Mouse (Mus musculus): ENCODE results near the gene Pappa. TPM values are rescaled to one million over a fixed set of nuclear protein-coding genes. Genes with fewer than 3 reads are reported as not detected.

Gene Pappa
- polyA plus RNA-seq, 1 experiment from 2014 or later, result 2.9 TPM

DNA sequence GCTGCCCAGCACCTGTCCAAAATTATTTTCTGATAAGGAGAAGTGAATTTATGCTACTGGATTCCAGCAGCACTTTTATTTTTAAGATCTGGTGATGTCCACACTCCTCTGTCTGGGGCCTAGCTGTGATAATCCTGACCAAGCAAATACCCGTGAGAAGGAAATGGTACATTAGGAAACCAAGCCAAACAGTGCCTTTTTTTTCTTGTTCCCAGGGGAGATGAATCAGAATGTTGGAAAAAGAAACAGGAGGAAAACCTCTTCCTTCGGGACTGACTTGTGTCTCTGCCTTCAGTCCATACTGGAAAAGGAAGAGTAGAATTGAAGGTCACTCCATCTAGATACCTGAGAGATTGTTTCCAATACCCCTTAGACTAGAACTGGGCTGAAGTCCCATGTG lies 63.3 kb downstream of the Pappa start:
- no peak for DNase-seq (ENCODE audit: low spot score)
- H3K27ac ChIP-seq (replicated peaks), result no peak overlapping the region
- WGBS, result 81% methylated on average over 2 of the region's 2 CpGs
- H3K27me3 ChIP-seq (ENCODE audit: low read depth, poor library complexity, severe bottlenecking), result no peaks in the 10 kb centered on the region
- H3K4me3 ChIP-seq, result no peak overlapping the region
- peaks cover 21% of the 10 kb centered on the region; the same call in 1 of the 2 replicates for H3K36me3 ChIP-seq
- H3K4me1 ChIP-seq, result peaks cover 10% of the 10 kb centered on the region
- no peaks in the 10 kb centered on the region for H3K9me3 ChIP-seq (replicated peaks)

DNA sequence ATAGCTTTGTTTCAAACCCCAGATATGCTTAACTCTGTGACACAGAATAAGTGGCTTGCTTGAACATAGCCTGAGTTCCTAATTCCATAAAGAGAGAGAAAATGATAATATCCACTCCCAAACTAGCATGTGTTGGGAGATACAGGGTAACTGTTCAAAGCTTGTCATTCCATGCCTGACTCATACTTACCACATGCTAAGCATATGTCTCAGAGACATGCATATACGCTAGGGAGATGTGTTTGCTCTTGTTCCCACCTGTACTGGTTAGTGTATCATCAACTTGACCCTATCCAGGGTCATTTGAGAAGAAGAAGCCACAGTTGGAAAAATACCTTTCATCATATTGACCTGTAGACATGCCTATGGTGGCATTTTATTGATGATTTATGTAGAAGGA lies 63.7 kb downstream of the Pappa start:
- Histone ChIP-seq H3K36me3 (peaks cover 21% of the 10 kb centered on the region; the same call in 1 of the 2 replicates), H3K4me1 (peaks cover 5% of the 10 kb centered on the region), H3K27me3 (ENCODE audit: low read depth, poor library complexity, severe bottlenecking) (no peaks in the 10 kb centered on the region), H3K27ac (replicated peaks) (no peak overlapping the region), H3K9me3 (replicated peaks) (no peaks in the 10 kb centered on the region), H3K4me3 (no peak overlapping the region)
- WGBS, result 93% methylated on average over 1 of the region's 1 CpGs
- DNase-seq (ENCODE audit: low spot score), result no peak

GRCm38 (mm10) chr4:65188921-65189485 lies 65.0 kb downstream of the Pappa start:
- H3K27ac ChIP-seq (replicated peaks), result no peak overlapping the region
- peaks cover 24% of the 10 kb centered on the region; the same call in 1 of the 2 replicates for H3K36me3 ChIP-seq
- H3K27me3 ChIP-seq (ENCODE audit: low read depth, poor library complexity, severe bottlenecking), result no peaks in the 10 kb centered on the region
- no peak for DNase-seq (ENCODE audit: low spot score)
- H3K4me1 ChIP-seq, result no peaks in the 10 kb centered on the region
- WGBS, result 89% methylated on average over 6 of the region's 6 CpGs
- H3K9me3 ChIP-seq (replicated peaks), result no peaks in the 10 kb centered on the region
- H3K4me3 ChIP-seq, result no peak overlapping the region

DNA sequence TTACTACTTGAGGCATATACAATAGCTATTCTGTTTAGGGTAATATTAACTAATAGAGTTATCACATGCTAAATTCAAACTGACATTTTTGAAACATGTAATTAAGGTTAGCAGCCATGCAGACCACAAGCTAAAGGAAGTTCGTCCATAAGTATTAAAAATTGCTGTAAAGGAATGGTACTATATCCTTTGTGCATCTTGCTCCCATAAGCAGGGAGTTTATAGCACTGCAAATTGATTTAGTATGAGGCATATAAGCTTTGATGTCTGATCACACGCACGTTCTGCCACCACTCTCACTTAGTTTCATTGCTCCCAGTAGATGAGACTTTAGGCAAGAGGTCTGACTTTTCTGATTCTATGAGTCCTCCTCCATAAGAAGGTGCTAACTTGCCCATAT lies 68.8 kb downstream of the Pappa start:
- no peaks in the 10 kb centered on the region for H3K27me3 ChIP-seq (ENCODE audit: low read depth, poor library complexity, severe bottlenecking)
- no peak for DNase-seq (ENCODE audit: low spot score)
- no peaks in the 10 kb centered on the region for H3K9me3 ChIP-seq (replicated peaks)
- 96% methylated on average over 3 of the region's 3 CpGs for WGBS
- H3K4me1 ChIP-seq, result no peaks in the 10 kb centered on the region
- no peak overlapping the region for H3K4me3 ChIP-seq
- no peak overlapping the region for H3K27ac ChIP-seq (replicated peaks)
- peaks cover 28% of the 10 kb centered on the region; the same call in 1 of the 2 replicates for H3K36me3 ChIP-seq

- no peak for DNase-seq (ENCODE audit: low spot score)
- Histone ChIP-seq H3K27ac (replicated peaks) (no peak overlapping the region), H3K27me3 (ENCODE audit: low read depth, poor library complexity, severe bottlenecking) (no peaks in the 10 kb centered on the region), H3K36me3 (peaks cover 23% of the 10 kb centered on the region; the same call in 1 of the 2 replicates), H3K9me3 (replicated peaks) (no peaks in the 10 kb centered on the region), H3K4me1 (no peaks in the 10 kb centered on the region), H3K4me3 (no peak overlapping the region)
- WGBS, result 94% methylated on average over 1 of the region's 1 CpGs
These were observed 72.0 kb downstream of the Pappa start for GRCm38 (mm10) chr4:65195971-65196370.

GRCm38 (mm10) chr4:65203666-65204065 lies 79.7 kb downstream of the Pappa start:
- 84% methylated on average over 5 of the region's 5 CpGs for WGBS

GRCm38 (mm10) chr4:65205446-65205845 lies 81.5 kb downstream of the Pappa start:
- H3K27ac ChIP-seq (replicated peaks), result no peak overlapping the region
- peaks cover 22% of the 10 kb centered on the region for H3K36me3 ChIP-seq
- H3K9me3 ChIP-seq (replicated peaks), result no peaks in the 10 kb centered on the region
- no peaks in the 10 kb centered on the region for H3K4me1 ChIP-seq
- no peak overlapping the region for H3K4me3 ChIP-seq
- no peak for DNase-seq (ENCODE audit: low spot score)
- WGBS, result 82% methylated on average over 2 of the region's 2 CpGs
- H3K27me3 ChIP-seq (ENCODE audit: low read depth, poor library complexity, severe bottlenecking), result no peaks in the 10 kb centered on the region

More at GRCm38 (mm10) chr4:65203666-65204065, 79.7 kb downstream of the Pappa start:
- no peak overlapping the region for H3K27ac ChIP-seq (replicated peaks)
- peaks cover 22% of the 10 kb centered on the region for H3K36me3 ChIP-seq
- no peaks in the 10 kb centered on the region for H3K27me3 ChIP-seq (ENCODE audit: low read depth, poor library complexity, severe bottlenecking)
- no peaks in the 10 kb centered on the region for H3K9me3 ChIP-seq (replicated peaks)
- no peak overlapping the region for H3K4me3 ChIP-seq
- no peaks in the 10 kb centered on the region for H3K4me1 ChIP-seq
- DNase-seq (ENCODE audit: low spot score), result no peak

DNA sequence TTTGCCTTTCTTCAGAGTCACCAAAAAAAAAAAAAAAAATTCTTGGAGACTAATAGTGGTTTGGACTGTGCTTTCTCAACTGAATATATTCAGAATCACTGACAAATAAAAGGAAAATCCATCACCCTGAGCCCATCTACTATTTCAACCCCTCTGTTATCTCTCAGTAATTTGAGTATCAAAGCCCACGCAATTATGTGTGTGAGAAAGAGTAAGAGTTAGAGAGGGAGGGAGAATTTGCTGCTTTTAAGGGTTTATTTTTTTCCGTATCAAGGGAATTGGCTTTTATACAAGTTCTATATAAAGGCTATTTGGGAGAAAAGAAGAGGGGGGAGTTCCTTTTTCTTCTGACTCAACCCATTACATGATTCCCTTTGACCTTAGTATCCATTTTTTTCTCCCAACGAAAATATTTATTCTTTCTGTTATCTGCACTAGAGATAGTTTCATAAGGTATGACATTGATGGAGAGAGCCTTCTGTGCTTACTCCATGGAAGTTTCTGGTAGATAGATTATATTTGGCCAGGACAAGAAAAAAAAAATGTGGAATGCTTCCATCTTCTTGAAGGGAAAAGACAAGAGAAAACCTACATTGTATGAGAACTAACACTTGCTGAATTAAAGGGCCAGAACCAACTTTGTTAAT lies 85.5 kb downstream of the Pappa start:
- H3K27me3 ChIP-seq (ENCODE audit: low read depth, poor library complexity, severe bottlenecking), result no peaks in the 10 kb centered on the region
- DNase-seq (ENCODE audit: low spot score), result no peak
- H3K9me3 ChIP-seq (replicated peaks), result no peaks in the 10 kb centered on the region
- H3K4me1 ChIP-seq, result no peaks in the 10 kb centered on the region
- no peak overlapping the region for H3K27ac ChIP-seq (replicated peaks)
- WGBS, result 87% methylated on average over 3 of the region's 3 CpGs
- H3K4me3 ChIP-seq, result no peak overlapping the region
- H3K36me3 ChIP-seq, result peaks cover 21% of the 10 kb centered on the region

DNA sequence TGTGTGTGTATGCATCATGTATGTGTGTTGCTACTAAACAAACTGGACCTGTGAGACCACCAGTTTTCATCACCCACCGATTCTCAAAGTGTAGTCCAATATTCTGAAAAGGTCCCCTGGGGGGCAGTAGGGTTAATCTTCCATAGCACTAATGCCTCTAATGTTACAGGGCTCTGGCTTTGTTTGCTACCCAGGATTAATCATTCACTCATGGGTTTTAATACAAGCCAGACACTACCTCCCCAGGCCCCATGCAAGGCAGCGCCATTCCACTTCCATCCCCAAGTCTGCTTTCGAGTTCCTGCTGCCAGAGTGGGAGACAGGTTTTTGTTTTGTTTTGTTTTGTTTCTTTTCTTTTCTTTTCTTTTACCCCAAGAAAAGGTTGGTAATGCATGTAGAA lies 92.7 kb downstream of the Pappa start:
- H3K27ac ChIP-seq (replicated peaks), result no peak overlapping the region
- DNase-seq (ENCODE audit: low spot score), result no peak
- H3K27me3 ChIP-seq (ENCODE audit: low read depth, poor library complexity, severe bottlenecking), result no peaks in the 10 kb centered on the region
- H3K4me1 ChIP-seq, result peaks cover 14% of the 10 kb centered on the region
- H3K36me3 ChIP-seq, result no peaks in the 10 kb centered on the region
- no peak overlapping the region for H3K4me3 ChIP-seq
- WGBS, result 24% methylated on average over 3 of the region's 3 CpGs
- no peaks in the 10 kb centered on the region for H3K9me3 ChIP-seq (replicated peaks)

GRCm38 (mm10) chr4:65217651-65218364 lies 93.8 kb downstream of the Pappa start:
- 70% methylated on average over 9 of the region's 9 CpGs for WGBS
- no peaks in the 10 kb centered on the region for H3K9me3 ChIP-seq (replicated peaks)
- no peaks in the 10 kb centered on the region for H3K27me3 ChIP-seq (ENCODE audit: low read depth, poor library complexity, severe bottlenecking)
- H3K4me1 ChIP-seq, result peaks cover 14% of the 10 kb centered on the region
- H3K36me3 ChIP-seq, result no peaks in the 10 kb centered on the region
- DNase-seq (ENCODE audit: low spot score), result no peak
- H3K4me3 ChIP-seq, result no peak overlapping the region
- H3K27ac ChIP-seq (replicated peaks), result no peak overlapping the region

DNA sequence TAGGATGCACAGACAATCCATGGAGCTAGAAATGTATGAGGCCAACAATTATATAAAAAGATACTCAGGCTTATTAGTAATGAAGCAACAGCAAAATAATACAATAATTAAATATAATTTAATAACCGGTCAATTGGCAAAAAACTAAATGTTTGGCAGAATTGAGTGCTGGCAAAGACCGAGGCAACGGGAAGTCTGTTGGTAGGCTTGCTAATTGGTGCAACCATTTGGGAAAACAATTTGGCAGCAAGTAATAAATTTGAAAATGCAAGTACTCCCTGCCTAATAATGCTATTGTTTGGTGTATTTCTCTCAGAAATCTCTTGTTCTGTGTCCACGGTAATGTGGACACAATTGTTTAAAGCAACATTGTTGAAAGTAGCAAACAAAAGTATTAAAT lies 99.9 kb downstream of the Pappa start:
- H3K9me3 ChIP-seq (replicated peaks), result no peaks in the 10 kb centered on the region
- H3K36me3 ChIP-seq, result no peaks in the 10 kb centered on the region
- no peak for DNase-seq (ENCODE audit: low spot score)
- WGBS, result 90% methylated on average over 4 of the region's 4 CpGs
- no peaks in the 10 kb centered on the region for H3K27me3 ChIP-seq (ENCODE audit: low read depth, poor library complexity, severe bottlenecking)
- no peaks in the 10 kb centered on the region for H3K4me1 ChIP-seq
- no peak overlapping the region for H3K4me3 ChIP-seq
- no peak overlapping the region for H3K27ac ChIP-seq (replicated peaks)

- WGBS, result 3% methylated on average over 8 of the region's 8 CpGs
- DNase-seq (ENCODE audit: low spot score), result peak; percentile 75
- peak overlapping the region; percentile 78 for H3K27ac ChIP-seq (replicated peaks)
These were observed 114.6 kb downstream of the Pappa start for GRCm38 (mm10) chr4:65238540-65238998.

DNA sequence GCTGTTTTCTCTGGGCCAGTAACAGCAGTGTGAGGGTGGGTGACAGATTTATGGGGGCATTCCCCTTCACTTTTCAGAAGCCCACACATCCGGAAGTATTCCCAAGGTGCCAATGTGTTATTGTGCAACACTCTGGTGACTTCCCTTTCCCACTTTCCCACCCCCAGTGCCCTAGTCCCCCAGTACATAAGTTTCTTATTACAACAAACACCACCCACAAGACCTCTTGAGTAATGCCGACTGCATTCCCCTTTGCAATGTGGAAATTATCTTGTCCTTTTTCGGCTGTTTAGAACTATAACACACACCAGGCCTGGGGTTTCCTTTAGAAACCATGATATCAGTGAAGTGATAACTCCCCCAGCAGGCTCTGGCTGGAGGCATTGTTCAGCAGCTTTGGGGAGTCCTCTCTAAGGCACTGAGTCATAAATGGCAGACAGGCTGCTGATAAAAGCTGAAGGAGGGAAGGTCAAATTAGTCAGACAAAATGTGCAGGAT lies 118.5 kb downstream of the Pappa start:
- Histone ChIP-seq H3K4me1 (peaks cover 87% of the 10 kb centered on the region), H3K27me3 (ENCODE audit: low read depth, poor library complexity, severe bottlenecking) (peaks cover 67% of the 10 kb centered on the region), H3K4me3 (no peak overlapping the region), H3K36me3 (no peaks in the 10 kb centered on the region), H3K9me3 (replicated peaks) (no peaks in the 10 kb centered on the region), H3K27ac (replicated peaks) (peak overlapping the region; percentile 76)
- DNase-seq (ENCODE audit: low spot score), result no peak
- WGBS, result 33% methylated on average over 3 of the region's 3 CpGs

More at GRCm38 (mm10) chr4:65238540-65238998, 114.6 kb downstream of the Pappa start:
- H3K4me1 ChIP-seq, result peaks cover 60% of the 10 kb centered on the region
- 0 out of 2 replicates have a peak overlapping the region, but pooled peaks have one; percentile 7 for H3K4me3 ChIP-seq
- H3K36me3 ChIP-seq, result no peaks in the 10 kb centered on the region
- no peaks in the 10 kb centered on the region for H3K9me3 ChIP-seq (replicated peaks)
- peaks cover 49% of the 10 kb centered on the region for H3K27me3 ChIP-seq (ENCODE audit: low read depth, poor library complexity, severe bottlenecking)

Measured in midbrain, embryonic 10.5 days (tissue).